Mouse (Mus musculus) ES-E14 (cell line): ENCODE results near the gene P2rx1.

Experiments used
- HCFC1 ChIP-seq: IDR thresholded peaks from 2 replicates; pipeline ENCODE4 v1.6.1; 2012; ENCODE audit warnings: low read length, inconsistent platforms, borderline replicate concordance; ENCODE audit not compliant: insufficient read depth
- ZC3H11A ChIP-seq: IDR thresholded peaks from 2 replicates; pipeline ENCODE4 v1.6.1; 2012; ENCODE audit warnings: low read depth, mild to moderate bottlenecking, inconsistent platforms, low read length, borderline replicate concordance
- ZNF384 ChIP-seq: IDR thresholded peaks from 2 replicates; pipeline ENCODE4 v1.6.1; 2012; ENCODE audit warnings: low read depth, low read length, inconsistent platforms

DNA sequence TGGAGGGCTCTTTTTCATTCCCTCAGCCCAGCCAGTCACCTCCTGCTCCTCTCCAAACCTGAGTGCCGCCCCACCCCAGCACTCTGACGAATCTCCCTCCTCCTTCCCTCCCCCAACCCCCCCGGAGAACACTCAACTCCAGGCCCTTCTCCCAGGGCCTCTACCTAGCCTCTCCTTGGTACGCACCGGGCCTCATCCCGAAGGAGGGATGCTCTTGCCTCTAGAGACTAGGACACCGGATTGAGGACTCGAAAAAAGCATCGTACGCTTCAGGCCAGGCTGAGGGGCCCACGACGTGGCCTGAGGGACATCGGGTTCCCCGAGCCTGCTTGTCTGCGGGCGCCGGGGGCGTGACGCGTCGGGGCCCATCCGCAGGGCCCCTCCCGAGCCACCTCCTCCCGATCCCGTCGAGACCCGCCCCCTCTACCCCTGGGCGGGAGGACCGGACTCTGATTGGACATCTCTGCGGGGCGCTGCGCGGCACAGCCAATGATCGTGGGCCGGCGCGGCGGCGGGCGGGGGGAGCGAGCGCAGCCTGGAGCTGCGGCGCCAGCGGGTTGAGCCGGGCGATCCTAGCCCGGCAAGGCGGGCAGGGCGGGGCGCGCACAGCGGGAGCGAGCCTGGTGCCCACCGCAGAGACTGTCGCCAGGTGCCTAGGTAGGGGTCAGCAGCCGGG lies 19.7 kb downstream of the P2rx1 start, which contains the start of gene Camkk1:
- TF ChIP-seq ZC3H11A (no peak), HCFC1 (no peak), ZNF384 (no peak)
